Mouse (Mus musculus) heart, postnatal 36 days (tissue): ENCODE data around the gene Hddc3. TPM values are rescaled to one million over a fixed set of nuclear protein-coding genes. Genes with fewer than 3 reads are reported as not detected.
A peak's percentile ranks its signal among the peaks of the same experiment; 100 is the strongest.
"Not testable (repeated sequence)": the region's sequence is repeated elsewhere in the genome, so short reads cannot be mapped to it uniquely, and the experiment has no call there.

Source experiments
- DNase-seq, 2 experiments: peaks; one replicate each; pipeline ENCODE4 v3.0.0; 2021 to 2022
- intact Hi-C: fragments of 180-260 bp; cut with DNase I; formaldehyde crosslinking; loops from one replicate; pipeline ENCODE4 v1.15.1; 2025
- total RNA-seq, 2 experiments: library from RNA; stranded (reverse); gene quantifications; 2 replicates each; pipeline ENCODE4 v1.2.3; 2021

The Hddc3 gene
- total RNA-seq, result 10 to 100 TPM; 36.1 to 36.4 TPM

GRCm38 (mm10) chr7:80342858-80343257 lies at the start of gene Hddc3:
Hddc3 (plus strand) TSS chr7:80343104.
- DNase-seq, result peak; percentile 91 to 96
- intact Hi-C loops, result loop anchor here (2.0 kb wide), 2 partner anchors 34 to 242 kb away; no protein-coding TSS in a partner anchor

- DNase-seq, result peak; percentile 99
- intact Hi-C loops, result no loop called here
Measured at GRCm38 (mm10) chr7:80294062-80294763, 48.7 kb upstream of the Hddc3 start, which contains the start of gene Prc1. Prc1 (plus strand) TSS chr7:80294450.

GRCm38 (mm10) chr7:80294764-80295648 lies 47.9 kb upstream of the Hddc3 start:
- DNase-seq, result no peak
- intact Hi-C loops, result no loop called here

GRCm38 (mm10) chr7:80296462-80296861 lies 46.4 kb upstream of the Hddc3 start:
- intact Hi-C loops, result no loop called here
- DNase-seq, result no peak

- DNase-seq, result no peak
- intact Hi-C loops, result no loop called here
Measured at GRCm38 (mm10) chr7:80297041-80297440, 45.9 kb upstream of the Hddc3 start.

GRCm38 (mm10) chr7:80298754-80299153 lies 44.1 kb upstream of the Hddc3 start:
- intact Hi-C loops, result no loop called here
- no peak for DNase-seq

GRCm38 (mm10) chr7:80299568-80299967 lies 43.3 kb upstream of the Hddc3 start:
- intact Hi-C loops, result no loop called here

GRCm38 (mm10) chr7:80301522-80301921 lies 41.4 kb upstream of the Hddc3 start:
- intact Hi-C loops, result no loop called here
- DNase-seq, result no peak

More at GRCm38 (mm10) chr7:80299568-80299967, 43.3 kb upstream of the Hddc3 start:
- DNase-seq, result no peak

- intact Hi-C loops, result no loop called here
- no peak for DNase-seq
Measured at GRCm38 (mm10) chr7:80307766-80308165, 35.1 kb upstream of the Hddc3 start.

GRCm38 (mm10) chr7:80310771-80311170 lies 32.1 kb upstream of the Hddc3 start:
- DNase-seq, result no peak
- intact Hi-C loops, result no loop called here

GRCm38 (mm10) chr7:80315733-80316132 lies 27.2 kb upstream of the Hddc3 start:
- intact Hi-C loops, result no loop called here
- DNase-seq, result no peak

GRCm38 (mm10) chr7:80317439-80318115 lies 25.3 kb upstream of the Hddc3 start:
- intact Hi-C loops, result no loop called here
- DNase-seq, result no peak

GRCm38 (mm10) chr7:80318670-80319069 lies 24.2 kb upstream of the Hddc3 start:
- intact Hi-C loops, result no loop called here
- no peak for DNase-seq

GRCm38 (mm10) chr7:80319846-80320496 lies 22.9 kb upstream of the Hddc3 start:
- intact Hi-C loops, result no loop called here
- no peak for DNase-seq

GRCm38 (mm10) chr7:80323336-80323735 lies 19.6 kb upstream of the Hddc3 start:
- intact Hi-C loops, result no loop called here
- DNase-seq, result no peak

- intact Hi-C loops, result loop anchor here (2.0 kb wide), 1 partner anchor 55 kb away; the partner anchor contains the start of gene Vps33b
- peak; percentile 94 to 96 for DNase-seq
Measured at GRCm38 (mm10) chr7:80324043-80324815, 18.7 kb upstream of the Hddc3 start, which contains the start of gene Rccd1. Rccd1 (minus strand) TSS chr7:80324454.

- DNase-seq, result not testable (repeated sequence)
- intact Hi-C loops, result loop anchor here (2.0 kb wide), 1 partner anchor 56 kb away; the partner anchor contains the start of gene Vps33b
Measured at GRCm38 (mm10) chr7:80324816-80325119, 18.1 kb upstream of the Hddc3 start.

- intact Hi-C loops, result loop anchor here (2.0 kb wide), 1 partner anchor 57 kb away; the partner anchor contains the start of gene Vps33b
Measured at GRCm38 (mm10) chr7:80325292-80325868, 17.5 kb upstream of the Hddc3 start.

GRCm38 (mm10) chr7:80326076-80326475 lies 16.8 kb upstream of the Hddc3 start:
- intact Hi-C loops, result no loop called here

More at GRCm38 (mm10) chr7:80325292-80325868, 17.5 kb upstream of the Hddc3 start:
- no peak for DNase-seq

More at GRCm38 (mm10) chr7:80326076-80326475, 16.8 kb upstream of the Hddc3 start:
- no peak for DNase-seq
